Mouse (Mus musculus) bone marrow, adult 2 months (tissue): ENCODE results near the gene Gm10061. TPM values are rescaled to one million over a fixed set of nuclear protein-coding genes. Genes with fewer than 3 reads are reported as not detected.
"Not testable (repeated sequence)": the region's sequence is repeated elsewhere in the genome, so short reads cannot be mapped to it uniquely, and the experiment has no call there.

ENCODE experiments used
- H3K27ac ChIP-seq: fragments of 200-500 bp; 2 replicates; pipeline ENCODE4 v1.5.1; 2012; ENCODE audit warnings: low read depth, mild to moderate bottlenecking, control low read depth, inconsistent platforms, low read length; ENCODE audit not compliant: control insufficient read depth, poor library complexity, insufficient read depth
- H3K4me1 ChIP-seq: fragments of 200-500 bp; 2 replicates; pipeline ENCODE4 v1.6.1; 2011; ENCODE audit warnings: low read length; ENCODE audit not compliant: control insufficient read depth, insufficient read depth
- H3K4me3 ChIP-seq: fragments of 200-500 bp; replicated peaks from 2 replicates; pipeline ENCODE3; 2011; ENCODE audit warnings: mild to moderate bottlenecking, low read depth, low read length, control low read depth; ENCODE audit not compliant: control insufficient read depth
- CTCF ChIP-seq: fragments of 200-500 bp; IDR thresholded peaks from 2 replicates; pipeline ENCODE4 v1.5.1; 2011; ENCODE audit warnings: low read length, control low read depth; ENCODE audit not compliant: control insufficient read depth, insufficient read depth
- POLR2A ChIP-seq: fragments of 200-500 bp; IDR thresholded peaks from 2 replicates; pipeline ENCODE4 v1.6.1; 2011; ENCODE audit warnings: low read depth, mild to moderate bottlenecking, control low read depth, low read length, borderline replicate concordance; ENCODE audit not compliant: control insufficient read depth
- whole genome bisulfite sequencing: fragments of 180-500 bp; shearing (Covaris S2); methylation state at CpG from one replicate; pipeline ENCODE4 v1.1.7; 2018; 5-methylcytosine and 5-hydroxymethylcytosine counted together
- polyA plus RNA-seq: library from polyadenylated mRNA; stranded (reverse); fragments of >200 nt; gene quantifications from 2 replicates; pipeline ENCODE4 v1.2.4, GENCODE M21; 2011; ENCODE audit warnings: low replicate concordance; ENCODE audit not compliant: missing spikeins, insufficient read depth, insufficient read length

Gm10061 gene
- not detected in 2 replicates for polyA plus RNA-seq

GRCm38 (mm10) chr16:89150786-89151185 lies at the start of gene Gm10061:
Gm10061 (plus strand) TSS chr16:89151086.
- Histone ChIP-seq H3K4me3 (no peak within 1 kb of the TSS), H3K27ac (no peak within 1 kb of the TSS), H3K4me1 (no peaks in the 10 kb centered on the region)
- no peak for TF ChIP-seq POLR2A
- no peak for TF ChIP-seq CTCF
- 79% methylated on average over 1 of the region's 1 CpGs for WGBS

GRCm38 (mm10) chr16:89140551-89140950 lies 10.3 kb upstream of the Gm10061 start, which contains the start of gene Gm6358:
Gm6358 (plus strand) TSS chr16:89140851.
- Histone ChIP-seq H3K27ac (no peak within 1 kb of the TSS), H3K4me3 (no peak within 1 kb of the TSS), H3K4me1 (no peaks in the 10 kb centered on the region)
- WGBS = 90% methylated on average over 1 of the region's 1 CpGs
- no peak for TF ChIP-seq CTCF
- TF ChIP-seq POLR2A = no peak

- no peak for TF ChIP-seq POLR2A
- no peak for TF ChIP-seq CTCF
- 74% methylated on average over 4 of the region's 4 CpGs for WGBS
- Histone ChIP-seq H3K27ac (no peak within 1 kb of the TSS), H3K4me1 (no peaks in the 10 kb centered on the region), H3K4me3 (no peak within 1 kb of the TSS)
Observed at GRCm38 (mm10) chr16:89157652-89158051, 6.8 kb downstream of the Gm10061 start, which contains the start of gene Gm9789. Gm9789 (plus strand) TSS chr16:89157952.

GRCm38 (mm10) chr16:89169190-89169589 lies 18.3 kb downstream of the Gm10061 start, which contains the start of gene Gm7735:
Gm7735 (plus strand) TSS chr16:89169490.
- H3K4me3 ChIP-seq, H3K4me1 ChIP-seq: not testable (repeated sequence)

GRCm38 (mm10) chr16:89174435-89174834 lies 23.5 kb downstream of the Gm10061 start, which contains the start of gene 1110057P08Rik:
1110057P08Rik (plus strand) TSS chr16:89174735.
- no peak within 1 kb of the TSS for H3K27ac ChIP-seq
- TF ChIP-seq POLR2A = no peak
- no peak for TF ChIP-seq CTCF
- no peaks in the 10 kb centered on the region for H3K4me1 ChIP-seq
- WGBS = 58% methylated on average over 2 of the region's 2 CpGs
- H3K4me3 ChIP-seq = no peak within 1 kb of the TSS

More at GRCm38 (mm10) chr16:89169190-89169589, 18.3 kb downstream of the Gm10061 start, which contains the start of gene Gm7735:
- not testable (repeated sequence) for H3K27ac ChIP-seq

GRCm38 (mm10) chr16:89188621-89189020 lies 37.7 kb downstream of the Gm10061 start:
- no peak for TF ChIP-seq POLR2A
- no peak for TF ChIP-seq CTCF
- 76% methylated on average over 4 of the region's 4 CpGs for WGBS
- H3K4me1 ChIP-seq = no peaks in the 10 kb centered on the region
- no peak overlapping the region for H3K27ac ChIP-seq
- no peak overlapping the region for H3K4me3 ChIP-seq

Other genes with a start within 250 kb of the Gm10061 start
- gene Krtap19-9b, start 218.8 kb upstream of the Gm10061 start, polyA plus RNA-seq = not detected in 2 replicates
- not detected in 2 replicates for gene Krtap16-3, start 188.2 kb upstream of the Gm10061 start, polyA plus RNA-seq
- not detected in 2 replicates for gene Krtap22-2, start 140.3 kb upstream of the Gm10061 start, polyA plus RNA-seq
- not detected in 2 replicates for gene Gm10229, start 135.8 kb upstream of the Gm10061 start, polyA plus RNA-seq
- gene Krtap6-1, start 119.4 kb upstream of the Gm10061 start, polyA plus RNA-seq = not detected in 2 replicates
- gene Gm10228, start 109.6 kb upstream of the Gm10061 start, polyA plus RNA-seq = not detected in 2 replicates
- gene Krtap6-5, start 103.2 kb upstream of the Gm10061 start, polyA plus RNA-seq = not detected in 2 replicates
- not detected in 2 replicates for gene 1110025L11Rik, start 87.1 kb upstream of the Gm10061 start, polyA plus RNA-seq
- not detected in 2 replicates for gene Krtap6-3, start 67.1 kb upstream of the Gm10061 start, polyA plus RNA-seq
- gene Gm6358, start 10.2 kb upstream of the Gm10061 start, polyA plus RNA-seq = not detected in 2 replicates
- not detected in 2 replicates for gene Gm9789, start 6.9 kb downstream of the Gm10061 start, polyA plus RNA-seq
- gene Gm7735, start 18.4 kb downstream of the Gm10061 start, polyA plus RNA-seq = not detected in 2 replicates
- not detected in 2 replicates for gene 1110057P08Rik, start 23.6 kb downstream of the Gm10061 start, polyA plus RNA-seq
- not detected in 2 replicates for gene Krtap20-2, start 54.8 kb downstream of the Gm10061 start, polyA plus RNA-seq